Comparison of ENCODE assay signal across 9 mouse cellular contexts in genomic region chr11:77792566-77792909, GRCm38 (mm10). TPM values are rescaled to one million over a fixed set of nuclear protein-coding genes. Genes with fewer than 3 reads are reported as not detected.
A peak's percentile ranks its signal among the peaks of the same experiment; 100 is the strongest.
DNase-seq lines count a peak whose midpoint lies in the region; ATAC-seq and TF ChIP-seq lines count a peak whose summit lies in the region.
"Had no signal": no experiment of that assay in that cellular context is flagged by ENCODE, and none has a peak within 500 bp of the region (broad histone marks: within the 10 kb centered on the region; RNA-seq: fewer than 3 reads in every experiment).

No protein-coding gene starts in this region.

- WGBS in kidney, embryonic 14.5 days: 78% methylated on average over 7 of the region's 7 CpGs
- 63% methylated on average over 7 of the region's 7 CpGs for WGBS in heart, postnatal 0 days
- WGBS in midbrain, embryonic 15.5 days: 67% methylated on average over 7 of the region's 7 CpGs

- no peak for DNase-seq in kidney, adult 18-20 months
- DNase-seq in heart, postnatal 0 days (ENCODE audit: low spot score): no peak
- no peak for DNase-seq in cerebellum, adult 11-12 months
- no peak for DNase-seq in cerebellum, postnatal 10 days
- no peak for DNase-seq in urinary bladder, postnatal 4 days (ENCODE audit: low spot score in 2 of 2)

- no peaks in the 10 kb centered on the region for H3K36me3 ChIP-seq in kidney, embryonic 14.5 days (ENCODE audit: control insufficient read depth, insufficient read depth, low read length)
- no peaks in the 10 kb centered on the region for H3K36me3 ChIP-seq in ES-Bruce4 (ENCODE audit: control insufficient read depth, insufficient read depth, low read length, poor library complexity, severe bottlenecking)
- no peaks in the 10 kb centered on the region for H3K36me3 ChIP-seq in heart, postnatal 0 days (replicated peaks; ENCODE audit: control insufficient read depth, insufficient read depth, low read length)
- H3K36me3 ChIP-seq in midbrain, embryonic 15.5 days (replicated peaks): no peaks in the 10 kb centered on the region

- no peak for TF ChIP-seq POLR2A in ES-Bruce4 (IDR thresholded peaks at IDR 0.05; ENCODE audit: insufficient read depth, low read length)

- peak overlapping the region; percentile 79 for H3K27ac ChIP-seq in kidney, embryonic 14.5 days (ENCODE audit: low read depth, low read length)
- peak overlapping the region; percentile 58 for H3K27ac ChIP-seq in ES-Bruce4 (ENCODE audit: insufficient read depth, low read length)
- peak overlapping the region; percentile 81 for H3K27ac ChIP-seq in heart, postnatal 0 days (ENCODE audit: low read depth)
- H3K27ac ChIP-seq in midbrain, embryonic 15.5 days: peak overlapping the region; percentile 64

- no peak for TF ChIP-seq EP300 in ES-Bruce4 (IDR thresholded peaks at IDR 0.05; ENCODE audit: insufficient read depth, low read depth, low read length)
- no peak for TF ChIP-seq EP300 in heart, postnatal 0 days (IDR thresholded peaks at IDR 0.05; ENCODE audit: low read depth)

- no peaks in the 10 kb centered on the region for H3K9me3 ChIP-seq in kidney, embryonic 14.5 days (ENCODE audit: control insufficient read depth, low read length)
- no peaks in the 10 kb centered on the region for H3K9me3 ChIP-seq in ES-Bruce4 (replicated peaks; ENCODE audit: control insufficient read depth, insufficient read depth, low read length, poor library complexity, severe bottlenecking)
- no peaks in the 10 kb centered on the region for H3K9me3 ChIP-seq in heart, postnatal 0 days (replicated peaks; ENCODE audit: control insufficient read depth, low read length)
- no peaks in the 10 kb centered on the region for H3K9me3 ChIP-seq in midbrain, embryonic 15.5 days

- no peak overlapping the region for H3K4me2 ChIP-seq in kidney, embryonic 14.5 days (replicated peaks; ENCODE audit: low read depth, low read length)
- no peak overlapping the region for H3K4me2 ChIP-seq in heart, postnatal 0 days (ENCODE audit: low read depth, low read length)
- peak overlapping the region; percentile 86 for H3K4me2 ChIP-seq in midbrain, embryonic 15.5 days

- no peak for ATAC-seq in kidney, embryonic 14.5 days (ENCODE audit: low FRiP score, low TSS enrichment)
- ATAC-seq in heart, postnatal 0 days (ENCODE audit: insufficient read depth, low read depth): no peak
- ATAC-seq in midbrain, embryonic 15.5 days (replicated peaks): no peak

- H3K4me3 ChIP-seq in kidney, embryonic 14.5 days (ENCODE audit: low read length): no peak overlapping the region
- H3K4me3 ChIP-seq in ES-Bruce4 (ENCODE audit: low read depth, low read length): no peak overlapping the region
- no peak overlapping the region for H3K4me3 ChIP-seq in heart, postnatal 0 days (ENCODE audit: low read depth, low read length)
- no peak overlapping the region for H3K4me3 ChIP-seq in midbrain, embryonic 15.5 days

- no peak overlapping the region for H3K9ac ChIP-seq in kidney, embryonic 14.5 days (ENCODE audit: low read depth, low read length)
- peak overlapping the region; percentile 15; the same call in 1 of the 2 replicates for H3K9ac ChIP-seq in ES-Bruce4 (ENCODE audit: low read depth, poor library complexity, severe bottlenecking)
- H3K9ac ChIP-seq in heart, postnatal 0 days (replicated peaks; ENCODE audit: low read depth, low read length): no peak overlapping the region
- H3K9ac ChIP-seq in midbrain, embryonic 15.5 days: peak overlapping the region; percentile 8; the same call in 1 of the 2 replicates

- no peaks in the 10 kb centered on the region for H3K27me3 ChIP-seq in kidney, embryonic 14.5 days (ENCODE audit: control insufficient read depth, insufficient read depth, low read length)
- H3K27me3 ChIP-seq in ES-Bruce4 (ENCODE audit: control insufficient read depth, insufficient read depth, low read length, poor library complexity, severe bottlenecking): no peaks in the 10 kb centered on the region
- H3K27me3 ChIP-seq in heart, postnatal 0 days (ENCODE audit: control insufficient read depth, insufficient read depth, low read length): no peaks in the 10 kb centered on the region
- H3K27me3 ChIP-seq in midbrain, embryonic 15.5 days (replicated peaks): no peaks in the 10 kb centered on the region

- TF ChIP-seq CTCF in ES-Bruce4 (IDR thresholded peaks at IDR 0.05; ENCODE audit: low read depth, low read length): no peak
- no peak for TF ChIP-seq CTCF in heart, postnatal 0 days (IDR thresholded peaks at IDR 0.05; ENCODE audit: low read depth)

- H3K4me1 ChIP-seq in kidney, embryonic 14.5 days (ENCODE audit: control insufficient read depth, insufficient read depth, low read length): peaks cover 20% of the 10 kb centered on the region
- H3K4me1 ChIP-seq in ES-Bruce4 (ENCODE audit: control insufficient read depth, insufficient read depth, low read length): peaks cover 6% of the 10 kb centered on the region
- H3K4me1 ChIP-seq in heart, postnatal 0 days (ENCODE audit: control insufficient read depth, insufficient read depth): peaks cover 33% of the 10 kb centered on the region
- H3K4me1 ChIP-seq in midbrain, embryonic 15.5 days: peaks cover 39% of the 10 kb centered on the region

RNA-seq across cellular contexts. Expression of gene Gm10277, which starts 5.0 kb away (rescaled TPM):
- 0.92 and 1.4 TPM in 2 replicates for polyA plus RNA-seq in kidney, embryonic 14.5 days (2014; fragmentation: Nextera tagmentation; extraction: Ambion mirVana)
- not detected in 2 replicates for polyA plus RNA-seq in ES-Bruce4 (2011; ENCODE audit: insufficient read depth, insufficient read length, low read depth, missing spikeins)
- total RNA-seq in heart, postnatal 0 days (2014; rRNA removed; ENCODE audit: low replicate concordance): not detected in 2 replicates
- polyA plus RNA-seq in heart, postnatal 0 days (2015; fragmentation: Nextera tagmentation; extraction: Ambion mirVana): 0.41 and 0.52 TPM in 2 replicates
- 2.3 and 3.0 TPM in 2 replicates for polyA plus RNA-seq in midbrain, embryonic 15.5 days (2015; fragmentation: Nextera tagmentation; extraction: Ambion mirVana)
- polyA plus RNA-seq: lung, adult 2 months had no signal

RNA-seq across cellular contexts. Expression of gene Myo18a, which starts 29.5 kb away (rescaled TPM):
- polyA plus RNA-seq in kidney, embryonic 14.5 days (2014; fragmentation: Nextera tagmentation; extraction: Ambion mirVana): 19.1 and 21.1 TPM in 2 replicates
- 59.6 and 62.7 TPM in 2 replicates for polyA plus RNA-seq in ES-Bruce4 (2011; ENCODE audit: insufficient read depth, insufficient read length, low read depth, missing spikeins)
- 181 and 218 TPM in 2 replicates for total RNA-seq in heart, postnatal 0 days (2014; rRNA removed; ENCODE audit: low replicate concordance)
- 80.0 and 82.5 TPM in 2 replicates for polyA plus RNA-seq in heart, postnatal 0 days (2015; fragmentation: Nextera tagmentation; extraction: Ambion mirVana)
- polyA plus RNA-seq in midbrain, embryonic 15.5 days (2015; fragmentation: Nextera tagmentation; extraction: Ambion mirVana): 51.9 and 58.5 TPM in 2 replicates

Comparison
In these comparisons a context has a peak if more than half of its experiments do, and no peak if none do; other contexts are left out.
1. H3K9ac ChIP-seq: peak in ES-Bruce4 (single experiment) and midbrain, embryonic 15.5 days (single experiment); none in kidney, embryonic 14.5 days (single experiment) and heart, postnatal 0 days (single experiment).
2. Peak in every context shown above with its lines, with median percentiles within 50 percentile points of each other: H3K27ac ChIP-seq.